Mouse (Mus musculus) cerebellum, adult (tissue): ENCODE measurements around the gene Tulp4.
A peak's percentile ranks its signal among the peaks of the same experiment; 100 is the strongest.

Experiments
- ATAC-seq: cut with Nextera tagmentation; 2 replicates; pipeline ENCODE4 v1.9.2; 2017; ENCODE audit warnings: mild to moderate bottlenecking, moderate library complexity, mixed read lengths; ENCODE audit not compliant: insufficient number of reproducible peaks, low FRiP score, low TSS enrichment

The Tulp4 gene

DNA sequence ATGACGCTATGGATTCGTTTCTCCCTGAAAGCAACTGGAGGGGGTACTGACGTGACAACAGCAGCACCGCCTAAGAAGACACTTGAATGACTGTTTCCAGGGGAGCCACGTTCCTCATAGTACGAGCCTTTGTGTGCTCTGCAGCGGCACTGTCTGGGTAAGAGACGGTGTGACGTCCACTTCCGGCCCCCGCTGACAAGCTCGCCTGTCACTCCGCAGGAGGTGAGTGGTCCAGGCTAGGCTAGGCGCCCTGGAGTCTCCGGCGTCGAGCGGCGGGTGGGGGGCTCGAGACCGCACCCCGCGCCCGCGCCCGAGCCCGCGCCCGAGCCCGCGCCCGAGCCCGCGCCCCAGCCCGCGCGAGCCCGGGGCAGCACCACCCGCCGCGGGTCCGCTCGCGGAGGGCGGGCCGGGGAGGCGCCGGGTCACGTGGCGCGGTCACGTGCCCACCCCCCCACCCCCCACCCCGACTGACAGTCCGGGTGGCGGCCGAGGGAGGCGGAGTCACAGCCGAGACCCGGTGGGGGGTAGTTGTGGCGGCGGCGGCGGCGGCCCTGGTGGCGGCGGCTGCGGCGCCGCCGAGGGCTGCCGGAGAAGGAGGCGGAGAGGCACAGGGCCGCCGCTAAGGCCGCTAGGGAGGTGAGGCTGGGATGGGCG is at the start of gene Tulp4:
Gene Tulp4 (plus strand): TSS at position 77 of the 654 bp plus-strand sequence.
- ATAC-seq, result peak; percentile 65

- ATAC-seq, result no peak
These were observed 43.4 kb upstream of the Tulp4 start for GRCm38 (mm10) chr17:6062793-6063192.

DNA sequence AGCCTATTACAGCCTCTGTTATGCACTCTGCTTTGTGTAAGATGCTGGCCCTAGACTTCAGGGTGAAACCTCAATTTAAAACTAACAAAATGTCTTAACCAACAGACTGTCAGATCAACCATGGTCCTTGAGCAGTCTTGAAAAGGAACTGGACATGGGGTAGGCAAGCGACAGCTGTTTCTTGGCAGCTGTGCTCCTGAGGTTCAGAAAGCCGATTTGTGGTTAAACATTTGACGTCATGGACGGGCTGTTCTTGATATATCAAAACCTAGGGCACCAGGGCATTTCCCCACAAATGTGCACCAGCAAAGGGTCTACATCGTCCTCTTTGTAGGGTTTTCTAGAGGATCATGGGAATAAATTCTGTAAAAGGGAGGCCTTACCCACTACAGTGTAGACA is 42.7 kb upstream of the Tulp4 start:
- ATAC-seq, result no peak

GRCm38 (mm10) chr17:6066021-6066420 is 40.2 kb upstream of the Tulp4 start:
- ATAC-seq, result no peak

GRCm38 (mm10) chr17:6067613-6068012 is 38.6 kb upstream of the Tulp4 start:
- ATAC-seq, result no peak

GRCm38 (mm10) chr17:6069866-6070265 is 36.4 kb upstream of the Tulp4 start:
- ATAC-seq, result no peak

DNA sequence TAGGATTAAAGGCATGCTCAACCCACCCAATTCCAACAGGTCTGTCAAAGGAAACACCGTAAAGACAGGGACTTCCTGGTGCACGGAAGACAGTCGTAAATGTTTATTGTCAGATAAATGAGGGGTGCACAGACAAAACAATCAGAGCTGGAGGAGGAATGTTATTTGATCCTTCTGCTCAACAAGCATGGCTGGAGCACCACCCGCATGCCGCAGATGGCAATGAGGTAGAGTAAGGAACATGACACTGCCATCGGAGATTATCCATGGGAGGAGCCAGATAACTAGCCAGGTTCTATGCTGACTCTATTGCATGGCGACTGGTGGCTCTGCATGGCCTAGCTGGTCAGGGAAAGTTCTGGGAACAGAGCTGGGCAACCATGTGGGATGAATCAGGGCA is 32.8 kb upstream of the Tulp4 start:
- no peak for ATAC-seq

DNA sequence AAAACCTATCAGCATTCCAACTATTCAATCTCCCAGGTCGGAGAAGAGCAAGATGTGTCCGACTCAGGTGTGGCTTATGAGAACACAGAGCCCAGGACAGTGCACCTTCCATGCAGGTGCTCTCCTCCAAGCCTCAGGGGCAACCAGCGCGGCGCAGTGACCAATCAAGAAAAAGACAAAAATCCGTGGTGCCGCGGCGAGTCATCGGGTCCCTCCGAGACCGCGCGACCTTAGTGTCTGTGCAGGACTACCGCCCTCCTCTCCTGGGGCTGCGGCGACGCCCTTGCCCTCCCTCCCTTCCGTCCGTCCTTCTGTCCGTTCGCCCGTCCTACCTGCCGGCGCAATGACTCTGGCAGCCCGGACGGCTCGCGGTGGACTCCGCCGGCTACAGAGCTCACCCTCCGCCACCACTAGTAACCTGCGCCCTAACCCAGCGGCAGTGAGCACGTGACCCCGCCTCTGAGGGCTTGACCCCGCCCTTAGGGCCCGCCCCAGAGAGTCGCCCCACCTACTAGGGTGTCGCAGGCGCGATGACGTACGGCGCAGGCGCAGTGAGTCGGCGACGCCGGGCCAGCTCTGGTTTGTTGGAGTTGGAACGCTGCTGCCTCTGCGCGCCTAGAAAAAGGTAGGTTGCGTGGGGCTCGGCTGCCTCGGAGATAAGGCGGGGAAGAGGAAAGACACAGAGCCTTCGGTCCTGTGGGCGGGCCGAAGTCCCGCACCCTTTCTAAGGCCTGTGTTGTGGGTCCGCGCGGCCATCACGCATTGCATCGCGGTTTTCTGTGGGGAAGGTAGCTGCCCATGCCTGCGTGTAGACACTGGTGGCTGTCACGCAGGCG is 26.7 kb upstream of the Tulp4 start, which contains the start of the genes Serac1 and Gtf2h5:
Gene Serac1 (minus strand): TSS at position 455 of the 836 bp plus-strand sequence.
Gene Gtf2h5 (plus strand): TSS at position 500 of the 836 bp plus-strand sequence.
- peak; percentile 93 for ATAC-seq

GRCm38 (mm10) chr17:6083323-6083890 is 22.8 kb upstream of the Tulp4 start:
- ATAC-seq, result no peak

DNA sequence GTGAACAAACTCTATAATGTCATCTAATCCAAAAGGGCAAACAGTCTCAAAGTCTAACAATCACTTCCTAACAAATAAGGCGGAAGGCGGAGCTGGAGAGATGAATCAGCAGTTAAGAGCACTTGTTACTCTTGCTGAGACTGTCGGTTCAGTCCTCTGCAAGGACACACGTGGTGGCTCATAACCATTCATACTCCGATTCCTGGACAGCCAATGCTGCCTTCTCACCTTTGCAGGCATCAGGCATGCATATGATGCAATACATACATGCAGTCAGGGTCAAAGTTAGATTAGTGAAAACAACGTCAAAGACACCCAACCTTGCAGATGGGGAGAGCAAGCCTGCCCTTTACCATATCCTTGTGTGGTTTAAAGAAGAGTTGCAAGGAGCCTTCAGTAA is 14.6 kb upstream of the Tulp4 start:
- ATAC-seq, result no peak

GRCm38 (mm10) chr17:6095579-6095978 is 10.7 kb upstream of the Tulp4 start:
- ATAC-seq, result no peak

DNA sequence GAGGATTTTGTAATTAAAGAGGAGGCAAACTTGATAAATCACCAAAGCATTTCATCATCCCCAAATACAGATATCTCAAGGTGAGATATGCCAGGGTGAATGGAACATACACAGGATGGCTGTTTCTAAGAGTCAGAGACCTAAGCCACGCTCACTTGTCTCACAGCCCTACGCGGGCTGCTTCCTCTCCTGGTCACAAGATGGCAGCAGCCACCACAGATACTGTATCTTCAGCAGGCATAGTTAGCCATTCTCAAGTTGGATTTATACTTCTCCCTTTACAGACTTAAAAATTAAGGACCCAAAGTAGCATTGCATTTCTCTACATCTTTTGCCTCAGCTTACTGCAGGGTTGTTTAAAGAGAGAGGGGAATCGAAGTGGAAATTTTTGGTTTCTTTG is 8.4 kb upstream of the Tulp4 start:
- ATAC-seq, result no peak; the same call in 1 of the 2 replicates

DNA sequence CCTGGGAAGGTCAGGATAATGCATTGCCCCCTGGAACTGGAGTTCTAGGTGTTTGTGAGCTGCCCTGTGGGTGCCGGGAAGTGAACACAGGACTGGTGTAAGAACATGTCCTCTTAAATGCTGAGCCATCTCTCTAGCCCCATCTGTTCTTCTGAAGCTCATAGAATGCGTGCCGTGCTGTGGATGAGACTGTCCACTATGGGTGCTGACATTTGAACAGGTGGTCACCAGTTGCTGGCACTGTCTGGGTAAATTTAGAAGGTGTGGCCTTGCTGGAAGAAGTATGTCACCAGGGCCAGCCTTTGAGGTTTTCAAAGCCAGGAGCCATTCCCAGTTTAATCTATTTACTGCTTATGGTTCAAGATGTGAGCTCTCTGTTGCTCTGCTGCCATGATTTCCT is 4.0 kb upstream of the Tulp4 start:
- no peak for ATAC-seq

DNA sequence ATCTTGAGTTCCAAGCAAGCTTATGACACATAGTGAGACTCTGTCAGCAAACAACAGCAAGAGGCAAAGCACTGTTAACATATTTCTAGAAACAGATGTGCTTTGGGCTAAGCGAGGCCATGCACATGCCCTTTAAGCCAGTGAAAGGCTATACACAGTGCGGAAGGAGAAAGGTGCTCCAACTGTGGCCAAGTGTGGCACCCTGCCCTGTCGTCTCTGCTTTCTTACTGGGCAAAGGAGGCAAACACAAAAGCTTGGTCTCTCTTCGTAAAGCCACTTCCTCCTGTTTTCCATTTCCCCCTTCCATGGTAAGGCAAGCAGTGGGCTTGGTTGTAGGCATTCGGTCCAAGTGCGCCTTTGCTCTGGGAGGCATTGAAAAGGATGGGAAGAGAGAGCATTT is 2.7 kb upstream of the Tulp4 start:
- no peak for ATAC-seq

- ATAC-seq, result 0 out of 2 replicates have a peak, but pooled peaks have one; percentile 26
These were observed 871 bp downstream of the Tulp4 start for GRCm38 (mm10) chr17:6107015-6107601.

DNA sequence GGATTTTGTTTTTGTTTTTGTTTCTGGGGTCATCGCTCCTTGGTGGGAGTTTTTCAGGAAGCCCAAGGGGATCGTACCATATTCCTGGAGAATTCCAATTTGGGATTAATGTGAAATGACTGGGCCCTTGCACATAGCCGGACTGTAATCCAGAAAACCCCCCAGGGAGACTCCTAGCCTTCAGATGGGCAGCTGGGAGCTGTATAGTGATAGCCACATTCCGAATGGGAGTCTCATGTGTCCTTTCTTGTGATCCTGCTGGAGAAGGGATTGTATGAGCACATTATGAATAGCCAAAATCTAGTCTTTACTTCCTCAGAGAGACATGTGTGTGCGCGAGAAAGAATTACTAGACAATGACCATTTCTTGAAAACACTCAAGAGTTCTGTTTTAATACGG is 1.9 kb downstream of the Tulp4 start:
- ATAC-seq, result no peak

GRCm38 (mm10) chr17:6110956-6111355 is 4.7 kb downstream of the Tulp4 start:
- no peak for ATAC-seq

DNA sequence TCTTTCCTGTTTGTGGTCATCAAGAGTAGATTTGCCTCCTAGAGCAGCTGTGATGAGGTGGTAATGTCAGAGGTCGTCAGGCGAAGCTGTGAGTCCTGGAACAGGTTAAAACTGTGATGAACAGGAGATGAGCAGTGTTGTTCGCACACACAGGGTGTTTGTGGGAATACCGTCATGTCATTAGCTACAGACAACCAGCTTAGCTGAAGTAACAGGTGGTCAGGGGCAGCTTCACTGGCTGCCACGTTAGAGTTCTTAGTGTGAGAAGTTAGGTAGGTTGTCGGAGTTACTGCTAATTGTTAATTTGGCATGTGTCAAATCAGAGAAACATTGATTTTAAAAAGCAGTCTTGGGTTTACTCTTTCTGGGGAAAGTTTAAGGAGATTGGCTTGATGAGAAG is 7.4 kb downstream of the Tulp4 start:
- ATAC-seq, result no peak

DNA sequence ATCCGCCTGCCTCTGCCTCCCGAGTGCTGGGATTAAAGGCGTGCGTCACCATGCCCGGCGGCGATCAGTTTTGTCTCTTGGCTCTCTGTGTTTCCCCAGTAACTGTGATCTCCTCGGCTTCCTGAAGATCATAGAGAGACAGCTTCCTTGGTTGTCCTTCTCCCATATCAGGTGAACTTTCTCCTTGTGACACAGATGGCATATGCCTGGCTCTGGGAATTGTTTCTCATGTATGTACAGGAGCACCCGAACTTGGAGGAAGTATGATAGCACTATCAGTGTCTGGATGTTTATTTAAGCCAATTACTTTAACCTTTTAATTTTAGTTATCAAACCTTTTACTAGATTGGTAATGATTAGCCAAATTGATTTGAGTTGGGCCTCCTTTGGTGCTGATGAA is 8.8 kb downstream of the Tulp4 start:
- no peak for ATAC-seq

DNA sequence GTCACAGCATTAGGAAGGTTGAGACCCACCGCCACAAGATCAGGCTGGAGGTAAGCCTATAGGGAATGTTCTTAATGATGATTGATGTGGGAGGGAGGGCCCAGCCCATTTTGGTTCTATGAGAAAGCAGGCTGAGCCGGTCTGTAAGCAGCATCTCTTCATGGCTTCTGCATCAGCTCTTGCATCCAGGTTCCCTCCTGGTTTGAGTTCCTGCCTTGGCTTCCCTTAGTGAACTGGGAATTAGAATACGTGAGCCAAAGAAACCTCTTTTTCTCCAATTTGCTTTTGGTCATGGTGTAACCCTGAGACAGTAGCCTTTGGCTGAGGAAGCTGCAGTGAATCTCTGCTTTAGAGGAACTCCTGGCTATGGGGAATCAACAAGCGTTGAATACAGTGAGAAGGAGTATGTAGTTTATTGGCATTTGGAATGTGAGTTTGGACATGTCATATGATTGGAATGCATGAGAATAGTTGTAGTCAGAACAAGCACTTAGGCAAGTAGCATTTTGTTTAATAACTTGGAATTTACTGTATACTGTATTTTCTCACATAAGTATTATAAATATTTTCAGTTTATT is 11.0 kb downstream of the Tulp4 start:
- no peak for ATAC-seq

- ATAC-seq, result no peak
These were observed 11.7 kb downstream of the Tulp4 start for GRCm38 (mm10) chr17:6117917-6118316.
